Mouse (Mus musculus) lung, postnatal 0 days (tissue): ENCODE measurements around the gene Lclat1. TPM values are rescaled to one million over a fixed set of nuclear protein-coding genes. Genes with fewer than 3 reads are reported as not detected.

Experiments
- ATAC-seq: fragments of 200-750 bp; cut with Nextera tagmentation; 2 replicates; pipeline ENCODE4 v1.8.0; 2017; ENCODE audit warnings: moderate library complexity
- DNase-seq: peaks from one replicate; pipeline ENCODE4 v3.0.0-alpha.2; 2016; ENCODE audit warnings: low spot score
- H3K27ac ChIP-seq: fragments of 300-500 bp; sonication (generic); 2 replicates; pipeline ENCODE4 v1.5.1; 2014; ENCODE audit warnings: antibody characterized with exemption, mild to moderate bottlenecking, low read length, mixed read lengths
- H3K27me3 ChIP-seq: fragments of 300-500 bp; sonication (generic); replicated peaks from 2 replicates; pipeline ENCODE4 v1.6.1; 2014; ENCODE audit warnings: low read length, mixed read lengths; ENCODE audit not compliant: insufficient read depth
- H3K36me3 ChIP-seq: fragments of 300-500 bp; sonication (generic); 2 replicates; pipeline ENCODE4 v1.6.1; 2014; ENCODE audit warnings: low read length, mixed read lengths; ENCODE audit not compliant: insufficient read depth
- H3K4me1 ChIP-seq: fragments of 300-500 bp; sonication (generic); 2 replicates; pipeline ENCODE4 v1.6.1; 2014; ENCODE audit warnings: antibody characterized with exemption, low read depth, low read length, mixed read lengths; ENCODE audit not compliant: insufficient read depth
- H3K4me2 ChIP-seq: fragments of 300-500 bp; sonication (generic); replicated peaks from 2 replicates; pipeline ENCODE4 v1.6.1; 2014; ENCODE audit warnings: low read depth, mild to moderate bottlenecking, low read length, moderate library complexity, mixed read lengths
- H3K4me3 ChIP-seq: fragments of 300-500 bp; sonication (generic); 2 replicates; pipeline ENCODE4 v1.5.1; 2014; ENCODE audit warnings: low read depth, low read length
- H3K9ac ChIP-seq: fragments of 300-500 bp; sonication (generic); replicated peaks from 2 replicates; pipeline ENCODE4 v1.6.1; 2014; ENCODE audit warnings: low read depth, mild to moderate bottlenecking
- H3K9me3 ChIP-seq: fragments of 300-500 bp; sonication (generic); 2 replicates; pipeline ENCODE4 v1.6.1; 2016; ENCODE audit warnings: low read length, mixed read lengths
- CTCF ChIP-seq: IDR thresholded peaks from 2 replicates; pipeline ENCODE4 v1.5.1; 2016; ENCODE audit warnings: antibody characterized with exemption, mild to moderate bottlenecking
- EP300 ChIP-seq: IDR thresholded peaks from 2 replicates; pipeline ENCODE4 v1.6.1; 2016; ENCODE audit warnings: antibody characterized with exemption, mild to moderate bottlenecking, control low read depth
- WGBS: fragments of 180-500 bp; shearing (Covaris S2); extraction: QIAGEN DNeasy Blood & Tissue Kit; methylation state at CpG from one replicate; pipeline ENCODE4 v1.1.7; 2014; 5-methylcytosine and 5-hydroxymethylcytosine counted together
- polyA plus RNA-seq: library from polyadenylated mRNA; unstranded; fragments of >200 nt; fragmentation: Nextera tagmentation; extraction: Ambion mirVana; gene quantifications from 2 replicates; pipeline ENCODE4 v1.2.1, GENCODE M21; 2015

The Lclat1 gene
- polyA plus RNA-seq, 1 experiment from 2014 or later = 10.2 TPM

- Histone ChIP-seq H3K36me3 (no peaks in the 10 kb centered on the region), H3K4me3 (no peak overlapping the region), H3K9ac (no peak overlapping the region), H3K27me3 (no peaks in the 10 kb centered on the region), H3K27ac (no peak overlapping the region), H3K4me2 (no peak overlapping the region), H3K4me1 (no peaks in the 10 kb centered on the region), H3K9me3 (no peaks in the 10 kb centered on the region)
- TF ChIP-seq EP300 = no peak
- no peak for TF ChIP-seq CTCF
- DNase-seq (no peak), ATAC-seq (no peak)
- WGBS = 45% methylated on average over 5 of the region's 5 CpGs
Measured at GRCm38 (mm10) chr17:73175720-73176119, 67.9 kb downstream of the Lclat1 start.

- H3K4me1 ChIP-seq = no peaks in the 10 kb centered on the region
- H3K4me3 ChIP-seq = no peak overlapping the region
- ATAC-seq (no peak), DNase-seq (no peak)
- TF ChIP-seq EP300 = no peak
- no peak for TF ChIP-seq CTCF
- no peak overlapping the region for H3K9ac ChIP-seq
- H3K27ac ChIP-seq = no peak overlapping the region
- no peaks in the 10 kb centered on the region for H3K27me3 ChIP-seq
- no peaks in the 10 kb centered on the region for H3K36me3 ChIP-seq
- H3K9me3 ChIP-seq = no peaks in the 10 kb centered on the region
- H3K4me2 ChIP-seq = no peak overlapping the region
- 86% methylated on average over 4 of the region's 4 CpGs for WGBS
Measured at GRCm38 (mm10) chr17:73177079-73177478, 69.3 kb downstream of the Lclat1 start.

DNA sequence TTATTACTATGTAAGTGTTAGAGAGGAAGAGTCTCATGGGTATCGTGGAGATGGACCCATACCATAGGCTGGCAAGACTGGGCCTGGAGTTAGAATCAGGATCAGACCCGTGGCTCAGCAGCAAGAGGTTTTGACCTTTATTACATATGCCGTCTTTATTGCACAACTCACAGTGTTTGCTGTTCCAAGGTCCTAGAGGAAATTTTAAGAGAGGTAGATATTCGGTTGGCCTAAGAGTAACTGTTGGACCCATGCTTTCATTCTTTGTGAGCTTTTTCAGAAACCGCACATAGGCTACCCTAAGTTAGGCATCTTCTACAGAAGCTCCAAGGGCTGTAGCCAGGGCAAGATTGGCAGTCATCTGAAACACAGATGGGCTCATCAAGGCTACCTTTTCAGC is 79.1 kb downstream of the Lclat1 start:
- Histone ChIP-seq H3K4me2 (no peak overlapping the region), H3K4me1 (no peaks in the 10 kb centered on the region), H3K9me3 (no peaks in the 10 kb centered on the region), H3K4me3 (no peak overlapping the region), H3K36me3 (no peaks in the 10 kb centered on the region), H3K27ac (no peak overlapping the region), H3K9ac (no peak overlapping the region), H3K27me3 (no peaks in the 10 kb centered on the region)
- ATAC-seq (no peak), DNase-seq (no peak)
- TF ChIP-seq EP300 = no peak
- TF ChIP-seq CTCF = no peak
- WGBS = 76% methylated on average over 5 of the region's 5 CpGs

GRCm38 (mm10) chr17:73194146-73194545 is 86.4 kb downstream of the Lclat1 start:
- no peaks in the 10 kb centered on the region for H3K4me1 ChIP-seq
- no peaks in the 10 kb centered on the region for H3K9me3 ChIP-seq
- H3K36me3 ChIP-seq = no peaks in the 10 kb centered on the region
- no peak overlapping the region for H3K9ac ChIP-seq
- ATAC-seq (no peak), DNase-seq (no peak)
- 73% methylated on average over 6 of the region's 6 CpGs for WGBS
- H3K4me3 ChIP-seq = no peak overlapping the region
- TF ChIP-seq CTCF (no peak), EP300 (no peak)
- H3K27ac ChIP-seq = peak overlapping the region; percentile 77; the same call in 1 of the 2 replicates
- no peak overlapping the region for H3K4me2 ChIP-seq
- no peaks in the 10 kb centered on the region for H3K27me3 ChIP-seq

DNA sequence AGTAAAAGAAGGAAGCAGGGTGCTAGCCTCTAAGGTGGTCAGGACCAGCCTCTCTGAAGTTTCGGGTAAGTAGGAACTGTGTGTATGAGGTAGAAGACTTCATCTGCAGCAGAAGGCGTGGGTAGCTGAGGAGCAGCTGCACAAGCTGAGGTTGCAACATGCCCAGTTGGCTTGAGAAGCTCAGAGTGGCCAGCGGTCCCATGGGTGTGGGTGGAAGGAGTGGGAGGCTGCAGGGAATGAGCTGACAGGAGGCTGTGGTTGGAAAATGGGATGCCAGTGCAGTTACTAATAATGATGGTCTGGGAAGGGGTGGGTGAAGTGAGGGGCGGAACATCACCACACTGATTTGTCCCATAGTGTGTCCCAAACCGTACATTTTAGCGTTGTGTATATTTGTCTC is 86.8 kb downstream of the Lclat1 start:
- WGBS = 70% methylated on average over 6 of the region's 6 CpGs
- Histone ChIP-seq H3K9me3 (no peaks in the 10 kb centered on the region), H3K4me1 (no peaks in the 10 kb centered on the region), H3K9ac (no peak overlapping the region), H3K27ac (peak overlapping the region; percentile 77), H3K36me3 (no peaks in the 10 kb centered on the region), H3K4me2 (no peak overlapping the region), H3K27me3 (no peaks in the 10 kb centered on the region), H3K4me3 (no peak overlapping the region)
- ATAC-seq (peak; percentile 84), DNase-seq (peak; percentile 80)
- TF ChIP-seq CTCF = no peak
- no peak for TF ChIP-seq EP300

DNA sequence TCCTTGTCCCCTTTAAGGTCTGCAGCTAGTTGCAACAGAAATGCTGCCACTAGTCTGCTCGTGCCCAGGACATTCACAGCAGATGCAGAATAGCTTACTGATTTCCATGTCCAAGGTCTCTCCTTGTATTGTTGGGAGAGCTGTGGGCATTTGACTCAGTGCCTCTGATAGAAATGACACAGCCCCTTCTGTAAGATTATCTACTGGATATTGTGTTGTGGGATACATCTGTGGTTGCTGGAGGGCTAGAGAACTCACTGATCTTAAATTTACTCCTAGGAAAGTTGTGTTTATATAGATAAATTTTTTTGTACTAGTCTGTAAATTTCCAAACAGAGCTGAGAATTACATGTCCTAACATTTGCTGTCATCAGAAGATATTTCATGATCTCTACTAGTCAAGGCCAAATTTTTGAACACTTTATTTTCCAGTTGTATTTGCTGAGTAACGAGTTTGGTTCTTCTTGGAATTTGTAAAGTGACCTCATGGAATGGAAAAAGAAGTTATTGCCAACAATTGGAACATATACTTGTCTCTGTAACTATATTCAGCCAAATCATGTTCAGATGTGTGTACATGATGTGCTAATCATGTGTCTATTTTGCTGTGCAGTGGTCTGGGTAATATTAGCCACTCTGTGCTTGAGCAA is 87.4 kb downstream of the Lclat1 start:
- no peaks in the 10 kb centered on the region for H3K27me3 ChIP-seq
- TF ChIP-seq CTCF (no peak), EP300 (peak; percentile 55)
- no peaks in the 10 kb centered on the region for H3K4me1 ChIP-seq
- H3K36me3 ChIP-seq = no peaks in the 10 kb centered on the region
- H3K4me3 ChIP-seq = no peak overlapping the region
- DNase-seq = peak; percentile 87
- no peaks in the 10 kb centered on the region for H3K9me3 ChIP-seq
- 53% methylated on average over 2 of the region's 2 CpGs for WGBS
- no peak overlapping the region for H3K9ac ChIP-seq
- ATAC-seq = peak; percentile 66
- H3K4me2 ChIP-seq = no peak overlapping the region
- peak overlapping the region; percentile 77 for H3K27ac ChIP-seq

DNA sequence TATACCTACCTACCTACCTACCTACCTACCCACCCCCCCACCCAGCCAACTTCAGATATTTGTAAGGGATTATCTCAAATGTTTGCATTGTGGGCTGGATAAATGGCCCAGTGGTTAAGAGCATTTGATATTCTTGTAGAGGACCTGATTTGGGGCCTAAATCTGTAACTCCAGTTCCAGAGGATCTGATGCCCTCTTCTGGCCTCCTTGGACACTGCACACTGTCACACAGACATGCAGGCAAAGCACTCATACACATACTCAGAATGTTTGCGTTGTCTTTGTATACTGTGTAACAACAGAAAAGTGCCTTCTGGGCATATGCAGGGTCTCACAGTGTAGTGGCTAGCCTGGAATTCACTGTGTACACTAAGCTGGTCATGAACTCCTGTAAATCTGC is 88.4 kb downstream of the Lclat1 start:
- H3K36me3 ChIP-seq = no peaks in the 10 kb centered on the region
- H3K4me3 ChIP-seq = no peak overlapping the region
- 92% methylated on average over 1 of the region's 1 CpGs for WGBS
- H3K4me1 ChIP-seq = no peaks in the 10 kb centered on the region
- no peak overlapping the region for H3K27ac ChIP-seq
- peak; percentile 8 for DNase-seq
- no peak overlapping the region for H3K4me2 ChIP-seq
- no peak overlapping the region for H3K9ac ChIP-seq
- TF ChIP-seq EP300 = no peak
- TF ChIP-seq CTCF = peak; percentile 61
- no peak for ATAC-seq
- H3K27me3 ChIP-seq = no peaks in the 10 kb centered on the region
- H3K9me3 ChIP-seq = no peaks in the 10 kb centered on the region
